Mouse (Mus musculus): Measurements from ENCODE around the gene Card19.

DNA sequence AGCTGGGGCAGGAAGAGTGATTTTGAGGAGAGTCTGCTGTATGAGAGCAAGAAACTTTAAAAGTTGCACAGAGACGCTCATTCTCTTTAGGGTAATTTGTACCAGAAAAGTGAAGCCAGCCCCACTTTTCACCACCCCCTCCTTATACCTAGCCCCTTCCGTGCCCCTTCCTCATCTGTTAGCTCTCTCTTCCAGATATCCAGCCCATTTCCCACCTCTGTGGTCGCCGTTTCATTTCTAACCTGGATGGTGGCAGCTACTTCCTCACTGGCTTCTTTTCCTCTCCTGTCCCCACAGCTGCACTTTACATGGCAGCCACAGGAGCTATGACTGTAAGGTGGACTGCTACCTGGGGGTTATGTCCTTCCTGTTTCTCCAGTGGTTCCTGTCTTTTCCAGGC lies 3.5 kb upstream of the Card19 start:
- TF ChIP-seq CTCF (conservative IDR thresholded peaks at IDR 0.05; ENCODE audit: low read length) (no peak), NANOG (IDR thresholded peaks at IDR 0.05; ENCODE audit: borderline replicate concordance, low read length) (no peak)
